Mouse (Mus musculus) testis, adult 2 months (tissue): ENCODE results near the gene Tmem132b.

ENCODE experiments used
- CTCF ChIP-seq: fragments of 200-500 bp; IDR thresholded peaks from 2 replicates; pipeline ENCODE4 v1.5.1; 2012; ENCODE audit warnings: low read depth, mild to moderate bottlenecking, inconsistent platforms, low read length, moderate library complexity; ENCODE audit not compliant: control insufficient read depth, insufficient read depth, insufficient replicate concordance
- POLR2A ChIP-seq: fragments of 200-500 bp; IDR thresholded peaks from 2 replicates; pipeline ENCODE4 v1.6.1; 2012; ENCODE audit warnings: low read depth, mild to moderate bottlenecking, inconsistent platforms, low read length, moderate library complexity; ENCODE audit not compliant: control insufficient read depth

- TF ChIP-seq POLR2A = no peak
- TF ChIP-seq CTCF = no peak
Observed at GRCm38 (mm10) chr5:125572011-125572410, 40.4 kb downstream of the Tmem132b start.
